Mouse (Mus musculus) liver, embryonic 14.5 days (tissue): ENCODE results near the gene Entpd4b.
"Not testable (repeated sequence)": the region's sequence is repeated elsewhere in the genome, so short reads cannot be mapped to it uniquely, and the experiment has no call there.

Experiments
- CTCF ChIP-seq: IDR thresholded peaks from 2 replicates; pipeline ENCODE4 v1.5.1; 2016; ENCODE audit warnings: antibody characterized with exemption, low read depth, control low read depth
- EP300 ChIP-seq: IDR thresholded peaks from 2 replicates; pipeline ENCODE4 v1.6.1; 2016; ENCODE audit warnings: antibody characterized with exemption, low read depth

DNA sequence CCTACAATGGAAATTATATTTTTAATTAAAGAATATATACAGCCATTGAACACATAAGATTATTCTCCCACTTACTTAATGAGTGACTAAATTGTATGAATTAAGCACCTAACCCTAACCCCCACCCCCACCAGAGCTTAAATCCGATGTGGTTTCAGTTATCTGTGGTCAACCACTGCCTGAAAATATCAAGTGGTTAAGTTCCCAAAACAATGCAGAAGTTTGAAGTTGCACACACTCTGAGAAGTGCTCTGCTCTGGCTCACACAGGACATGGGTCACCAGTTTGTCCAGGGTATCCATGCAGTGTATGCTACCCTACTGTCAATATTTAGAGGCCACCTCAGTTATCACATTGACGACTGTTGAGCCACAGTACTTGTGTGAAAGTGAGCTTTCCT, 10.2 kb upstream of the Entpd4b start:
- not testable (repeated sequence) for TF ChIP-seq CTCF, EP300
